Mouse (Mus musculus) CD8-positive naive resting alpha-beta T cell, adult 2 months (primary cell): ENCODE measurements around the gene Pla2g6.

Experiments used
- DNase-seq, 2 experiments: peaks; one replicate each; pipeline ENCODE4 v3.0.0; 2022; ENCODE audit warnings: low read depth in 2 of 2, low spot score in 2 of 2

The Pla2g6 gene

GRCm38 (mm10) chr15:79280209-79280608 lies 48.0 kb downstream of the Pla2g6 start:
- peak; percentile 18 to 39 for DNase-seq

- DNase-seq: no peak
Measured at GRCm38 (mm10) chr15:79277728-79278127, 50.5 kb downstream of the Pla2g6 start.

- no peak for DNase-seq
Measured at GRCm38 (mm10) chr15:79273020-79273419, 55.2 kb downstream of the Pla2g6 start.

GRCm38 (mm10) chr15:79271124-79271746 lies 57.0 kb downstream of the Pla2g6 start:
- peak; percentile 53 to 72 for DNase-seq

- peak; percentile 69 to 78 for DNase-seq
Measured at GRCm38 (mm10) chr15:79270317-79271123, 57.7 kb downstream of the Pla2g6 start.

- no peak for DNase-seq
Measured at GRCm38 (mm10) chr15:79268521-79268920, 59.7 kb downstream of the Pla2g6 start.

GRCm38 (mm10) chr15:79265384-79265783 lies 62.8 kb downstream of the Pla2g6 start:
- peak in 1 of 2 experiments; percentile 11 for DNase-seq

GRCm38 (mm10) chr15:79263726-79264125 lies 64.5 kb downstream of the Pla2g6 start:
- no peak for DNase-seq

GRCm38 (mm10) chr15:79262786-79263309 lies 65.3 kb downstream of the Pla2g6 start:
- no peak for DNase-seq

GRCm38 (mm10) chr15:79262375-79262774 lies 65.8 kb downstream of the Pla2g6 start:
- no peak for DNase-seq

GRCm38 (mm10) chr15:79261757-79262156 lies 66.4 kb downstream of the Pla2g6 start:
- DNase-seq: no peak

- peak in 1 of 2 experiments; percentile 18 for DNase-seq
Measured at GRCm38 (mm10) chr15:79261095-79261725, 67.0 kb downstream of the Pla2g6 start.

- DNase-seq: no peak
Measured at GRCm38 (mm10) chr15:79258521-79258920, 69.7 kb downstream of the Pla2g6 start.

- DNase-seq: no peak
Measured at GRCm38 (mm10) chr15:79254661-79255060, 73.5 kb downstream of the Pla2g6 start, which contains the start of gene Slc16a8. Slc16a8 (minus strand) TSS chr15:79254761.

GRCm38 (mm10) chr15:79252580-79252979 lies 75.6 kb downstream of the Pla2g6 start:
- no peak for DNase-seq

GRCm38 (mm10) chr15:79251781-79252491 lies 76.3 kb downstream of the Pla2g6 start:
- DNase-seq: no peak

GRCm38 (mm10) chr15:79251168-79251567 lies 77.0 kb downstream of the Pla2g6 start:
- no peak for DNase-seq

GRCm38 (mm10) chr15:79250236-79250635 lies 78.0 kb downstream of the Pla2g6 start:
- DNase-seq: no peak

- no peak for DNase-seq
Measured at GRCm38 (mm10) chr15:79245321-79245720, 82.9 kb downstream of the Pla2g6 start.

- no peak for DNase-seq
Measured at GRCm38 (mm10) chr15:79244071-79244893, 83.9 kb downstream of the Pla2g6 start.
